Mouse (Mus musculus) adrenal gland, postnatal 4 days (tissue): ENCODE data around the gene Hectd4. TPM values are rescaled to one million over a fixed set of nuclear protein-coding genes. Genes with fewer than 3 reads are reported as not detected.
"Not testable (repeated sequence)": the region's sequence is repeated elsewhere in the genome, so short reads cannot be mapped to it uniquely, and the experiment has no call there.

Experiments used
- DNase-seq, 2 experiments: peaks; one replicate each; pipeline ENCODE4 v3.0.0; 2021 to 2022; ENCODE audit warnings: low spot score in 2 of 2, mixed read lengths in 2 of 2
- total RNA-seq, 2 experiments: library from RNA; stranded (reverse); gene quantifications; 2 replicates each; pipeline ENCODE4 v1.2.3; 2021

Gene Hectd4
- total RNA-seq, 2 experiments from 2014 or later: 25.0 to 32.0 TPM

DNA sequence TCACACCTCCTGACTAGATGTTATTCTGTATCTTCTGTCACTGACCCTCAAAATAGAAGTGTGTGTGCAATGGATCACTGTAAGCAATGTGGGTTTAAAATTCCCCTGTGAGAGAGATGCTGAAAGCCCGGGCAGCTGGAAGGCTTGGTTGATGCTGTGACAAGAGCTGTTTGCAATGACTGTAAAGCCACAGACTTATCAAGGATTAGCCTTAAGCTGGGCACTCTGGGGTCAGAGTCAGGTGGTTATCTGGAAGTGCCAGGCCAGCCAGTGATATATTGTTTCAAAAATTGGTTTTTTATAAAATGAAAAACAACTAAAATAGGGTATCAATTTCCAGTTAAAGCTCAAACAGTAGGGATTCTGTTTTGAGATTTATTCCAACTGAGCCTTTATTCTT is 56.8 kb downstream of the Hectd4 start:
- no peak for DNase-seq

DNA sequence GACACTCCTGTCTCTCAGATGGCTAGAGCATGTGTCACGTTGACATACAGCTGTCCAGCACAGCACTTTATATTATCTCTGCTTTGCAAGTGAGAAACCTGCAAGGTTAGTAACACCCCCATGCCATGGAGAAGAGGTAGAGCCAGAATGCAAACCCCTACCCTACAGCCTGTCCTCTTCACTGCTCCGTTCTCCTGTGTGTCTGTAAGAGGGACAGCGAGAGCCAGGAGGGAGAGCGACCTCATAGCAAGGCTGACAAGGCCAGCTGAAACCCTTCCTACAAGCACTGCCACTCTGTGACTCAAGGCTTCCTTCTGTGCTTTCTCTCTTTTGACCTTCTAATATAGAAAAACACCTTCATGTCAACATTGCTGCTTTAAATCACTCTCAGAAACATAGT is 60.4 kb downstream of the Hectd4 start:
- no peak for DNase-seq

DNA sequence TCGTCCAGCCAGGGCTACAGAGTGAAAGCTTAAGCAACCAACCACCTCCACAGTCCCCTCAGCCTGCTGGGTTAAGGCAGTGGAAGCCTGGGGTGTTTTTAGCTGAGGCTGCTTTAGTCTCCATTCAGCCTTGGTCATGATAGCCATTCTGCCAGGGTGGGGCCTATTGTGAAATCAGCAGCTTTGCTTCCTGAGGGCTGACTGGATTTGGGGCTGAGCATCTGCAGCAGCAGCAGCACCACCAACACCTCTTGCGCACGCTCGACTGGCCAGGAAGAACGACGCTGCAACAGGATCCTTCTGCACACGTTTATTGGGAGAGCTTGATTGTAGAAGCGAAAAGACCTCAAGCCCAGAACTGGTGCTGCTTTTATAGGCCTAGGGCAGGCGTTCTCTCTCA is 63.0 kb downstream of the Hectd4 start:
- no peak for DNase-seq

DNA sequence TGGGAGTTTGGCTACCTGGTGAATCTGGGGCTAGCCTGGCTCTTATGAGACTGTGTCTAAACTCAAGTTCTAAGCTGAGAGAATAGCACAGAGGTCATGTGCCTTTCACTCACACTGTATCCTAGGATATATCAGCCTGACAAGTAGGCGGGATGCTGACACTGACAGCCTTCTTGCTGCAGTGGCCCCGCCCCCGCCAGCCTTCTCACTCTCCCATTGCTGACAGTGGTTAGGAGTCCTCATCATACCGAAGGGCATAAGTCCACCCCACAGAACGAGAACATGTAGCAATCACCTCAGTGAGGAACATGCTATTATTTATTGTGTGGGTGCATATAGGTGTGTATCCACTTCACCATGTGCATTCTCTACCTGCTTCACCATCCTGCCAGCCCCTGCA is 64.8 kb downstream of the Hectd4 start:
- no peak for DNase-seq

DNA sequence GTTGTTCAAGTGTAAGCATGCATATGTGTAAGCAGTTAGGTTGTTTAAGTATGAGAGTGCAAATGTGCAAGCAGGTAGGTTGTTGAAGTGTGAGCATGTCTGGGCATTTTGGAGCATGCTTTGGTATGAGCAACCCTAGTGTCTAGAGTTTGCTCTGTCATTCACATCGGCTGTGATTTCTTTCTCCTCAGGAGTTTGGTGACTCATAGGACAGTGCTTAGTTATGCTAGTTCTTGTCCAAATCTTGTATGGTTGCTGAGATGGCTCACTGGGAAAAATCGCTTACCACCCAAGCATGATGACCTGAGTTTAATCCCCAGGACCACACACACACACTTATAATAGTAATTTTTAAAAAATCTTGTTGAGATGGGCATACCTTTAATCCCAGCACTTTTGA is 67.2 kb downstream of the Hectd4 start:
- no peak for DNase-seq

DNA sequence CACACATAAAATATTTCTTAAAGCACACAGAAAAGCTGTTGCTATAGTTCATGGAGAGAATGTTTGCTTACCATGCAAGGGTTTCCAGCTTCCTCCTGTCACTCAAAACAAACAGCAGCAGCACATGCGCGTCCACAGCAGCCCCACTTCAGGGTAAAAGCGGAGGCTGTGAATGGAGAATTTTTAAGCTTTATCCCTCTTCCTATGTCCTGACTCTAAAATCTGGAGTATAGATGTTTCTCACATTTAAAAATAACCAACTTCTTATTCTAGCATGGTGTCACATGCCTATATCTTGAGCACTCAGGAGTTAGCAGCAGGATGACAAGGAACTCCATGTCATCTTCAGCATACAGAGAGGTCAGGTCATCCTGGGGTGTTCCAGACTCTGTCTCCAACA is 70.3 kb downstream of the Hectd4 start:
- DNase-seq: no peak

DNA sequence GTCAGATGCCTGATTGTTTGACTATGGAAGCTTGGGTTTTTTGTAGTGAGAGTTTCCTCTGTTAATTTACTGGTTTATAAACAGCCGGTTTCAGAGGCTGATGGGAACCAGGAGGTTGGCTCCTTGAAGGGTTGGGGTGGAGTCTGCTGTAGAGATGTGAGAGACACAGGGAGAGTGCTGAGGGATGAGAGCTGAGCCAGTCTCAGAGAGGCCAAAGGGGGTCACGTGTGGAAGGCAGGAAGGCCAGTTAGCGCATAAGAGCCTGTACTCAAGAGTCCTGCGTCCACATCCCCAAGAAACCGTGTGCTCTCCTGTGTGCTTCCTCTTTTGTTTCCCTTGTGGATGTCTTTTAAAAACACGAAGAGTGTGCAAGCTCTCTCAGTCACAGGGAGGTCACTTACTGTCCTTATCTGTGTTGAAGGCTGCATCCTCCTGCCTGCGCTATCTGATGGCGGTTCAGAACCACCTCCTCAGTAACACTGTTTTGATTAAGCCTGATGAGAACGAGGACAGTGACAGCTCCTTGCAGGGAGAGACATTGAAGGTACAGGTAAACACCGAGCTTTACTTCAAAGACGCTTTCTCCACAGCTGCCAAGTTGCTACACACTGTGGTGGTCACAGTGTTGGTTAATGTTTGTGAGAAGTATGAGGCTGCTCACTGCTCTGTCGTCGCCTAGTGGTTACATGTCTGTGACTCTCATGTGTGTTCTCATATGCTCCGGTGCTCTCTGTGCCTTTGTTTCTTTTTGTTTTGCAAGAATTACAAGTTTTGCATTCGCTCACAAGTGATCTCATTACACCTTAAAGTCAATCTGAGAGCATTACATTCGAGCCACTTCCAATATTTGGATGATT is 72.5 kb downstream of the Hectd4 start:
- DNase-seq: no peak

DNA sequence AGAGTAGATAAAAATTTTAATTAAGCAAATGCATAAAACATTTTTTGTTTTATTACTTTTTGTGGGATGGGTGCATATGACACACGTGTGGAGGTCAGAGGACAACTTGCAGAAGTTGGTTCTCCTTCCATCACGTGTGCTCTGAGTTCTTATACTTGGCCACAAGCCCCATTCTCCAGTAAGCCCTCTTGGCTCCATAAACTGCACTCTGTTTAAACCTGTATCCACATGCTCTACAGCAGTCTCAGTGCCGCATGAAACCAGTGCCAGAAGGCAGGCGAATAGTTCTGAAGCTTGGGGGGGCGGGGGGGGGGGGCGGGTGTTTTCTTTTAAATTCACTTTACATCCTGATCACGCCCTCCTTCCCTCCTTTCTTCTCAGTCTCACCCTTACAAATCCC is 85.0 kb downstream of the Hectd4 start:
- DNase-seq: no peak

DNA sequence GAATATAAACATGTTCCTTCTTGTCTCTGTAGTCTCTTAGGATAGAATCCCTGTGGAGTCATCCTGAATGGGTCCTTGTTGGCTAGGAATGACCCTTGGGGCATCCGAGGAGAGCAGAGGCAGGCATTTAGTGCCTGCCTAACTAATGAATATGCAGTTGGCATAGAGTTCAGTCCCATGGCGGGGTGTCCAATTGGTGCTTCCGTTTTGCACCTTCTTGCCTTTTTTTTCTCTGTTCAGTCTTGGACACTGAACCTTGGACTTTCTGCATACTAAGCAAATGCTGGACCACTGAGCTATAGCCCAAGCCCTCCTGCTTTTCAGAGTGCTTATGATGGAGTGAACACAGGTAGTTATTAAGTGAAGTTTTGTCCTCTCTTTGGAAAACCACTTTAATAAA is 87.6 kb downstream of the Hectd4 start:
- no peak for DNase-seq

DNA sequence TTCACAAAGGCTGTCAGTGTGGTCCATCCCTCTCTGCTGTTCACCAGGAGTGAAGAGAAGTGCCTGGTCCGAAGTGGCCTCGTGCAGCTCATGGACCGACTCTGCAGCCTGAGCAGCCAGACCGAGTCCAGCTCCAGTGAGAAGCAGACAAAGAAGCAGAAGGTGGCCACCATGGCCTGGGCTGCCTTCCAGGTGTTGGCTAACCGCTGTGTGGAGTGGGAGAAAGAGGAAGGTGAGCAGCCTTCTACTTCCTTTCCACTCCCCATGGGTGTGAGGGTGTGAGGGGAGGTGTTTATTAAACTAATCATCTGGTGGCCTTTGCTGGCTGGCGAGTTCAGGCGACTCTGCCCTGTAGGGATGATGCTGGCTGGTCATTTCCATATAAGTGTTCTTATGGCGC is 91.6 kb downstream of the Hectd4 start:
- no peak for DNase-seq

DNA sequence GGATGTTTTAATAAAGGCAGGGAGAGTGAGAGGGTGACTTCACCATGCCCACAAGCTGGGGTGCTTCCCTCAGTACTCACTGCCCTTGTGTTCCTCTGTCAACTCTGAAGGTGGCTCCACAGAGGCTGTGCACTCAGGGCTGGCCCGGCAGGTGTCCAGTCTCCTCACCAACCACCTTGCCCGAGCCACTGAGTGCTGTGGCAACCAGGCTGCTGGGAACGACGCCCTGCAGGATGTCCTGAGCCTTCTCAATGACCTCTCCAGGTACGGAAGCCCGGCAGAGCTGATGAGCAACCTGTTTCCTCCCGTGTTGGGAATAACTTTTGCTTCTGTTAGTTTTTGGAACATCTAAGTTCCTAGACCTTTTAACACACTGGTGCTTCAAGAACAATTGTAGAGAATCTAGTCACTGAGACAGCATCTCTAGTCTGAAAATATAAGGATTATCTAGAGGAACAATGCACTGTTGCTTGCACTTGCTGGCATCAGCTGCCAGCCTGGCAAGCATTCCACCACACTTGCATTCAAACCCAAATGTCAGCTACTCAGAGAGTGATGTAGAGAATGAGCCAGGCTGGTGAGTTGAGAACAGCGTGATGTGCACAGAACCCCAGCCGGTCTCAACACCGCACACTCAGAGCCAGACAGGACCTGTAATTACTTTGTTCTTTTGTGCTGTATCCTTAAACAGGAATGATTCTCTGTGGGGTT is 93.9 kb downstream of the Hectd4 start:
- DNase-seq: no peak

DNA sequence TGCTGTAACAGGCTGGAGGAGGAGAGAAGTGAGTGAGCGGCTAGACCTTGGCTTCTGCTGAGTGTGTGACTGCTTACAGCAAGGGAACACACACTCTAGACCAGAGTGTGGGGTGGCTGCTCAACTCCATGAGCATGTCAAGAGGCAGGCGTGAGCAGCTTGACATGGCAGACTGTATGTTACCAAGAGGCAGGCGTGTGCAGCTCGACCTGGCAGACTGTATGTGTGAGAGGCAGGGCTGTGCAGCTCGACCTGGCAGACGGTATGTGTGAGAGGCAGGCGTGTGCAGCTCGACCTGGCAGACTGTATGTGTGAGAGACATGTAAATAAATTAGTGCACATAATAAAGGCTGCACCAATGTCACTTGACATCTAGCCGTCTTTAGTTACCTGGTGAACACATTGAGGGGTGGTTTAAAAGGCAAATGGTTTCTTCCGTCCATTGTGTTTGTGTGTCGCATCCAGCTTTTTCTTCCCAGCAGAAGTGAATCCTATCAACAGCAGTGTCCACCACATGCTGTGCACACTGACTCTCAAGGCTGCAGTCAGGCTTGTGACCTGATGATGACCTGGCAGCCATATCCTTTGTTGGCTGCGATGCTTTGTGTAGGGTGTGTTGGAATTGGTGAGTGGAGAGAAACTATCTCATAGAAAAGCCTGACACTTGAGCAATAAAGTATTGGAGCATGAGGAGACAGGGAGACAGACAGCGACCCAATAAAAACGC is 106.2 kb downstream of the Hectd4 start:
- no peak for DNase-seq

DNA sequence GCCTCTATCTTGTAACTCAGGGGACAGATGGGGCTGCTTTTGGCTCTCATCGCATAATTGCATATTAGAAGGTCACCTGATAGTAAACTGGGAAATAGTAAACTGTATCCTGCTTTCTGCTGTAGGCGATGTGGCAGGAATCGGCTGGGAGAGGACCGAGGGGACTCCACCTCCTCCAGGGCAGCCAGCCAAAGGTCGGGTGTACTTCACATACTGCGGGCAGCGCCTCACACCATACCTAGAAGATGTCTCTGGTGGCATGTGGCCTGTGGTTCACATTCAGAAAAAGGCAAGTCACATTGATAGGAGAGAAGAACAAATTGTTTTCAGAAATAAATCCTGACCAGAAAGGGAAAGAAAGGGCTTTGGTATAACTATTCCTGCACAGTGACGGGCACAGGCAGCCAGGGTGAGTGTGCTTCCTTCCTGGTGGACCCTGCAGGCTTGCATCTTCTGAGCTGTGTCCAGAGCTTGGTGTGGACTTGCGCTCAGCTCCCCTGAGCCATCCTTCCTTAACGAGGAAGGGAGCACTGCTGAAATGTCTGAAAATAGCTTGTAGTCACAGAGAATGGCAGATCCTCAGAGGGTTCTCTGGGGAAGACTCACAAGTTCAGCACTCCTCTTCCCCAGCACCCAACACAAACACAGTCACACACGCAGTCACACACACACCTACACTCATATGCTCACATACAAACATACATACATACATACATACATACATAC is 109.5 kb downstream of the Hectd4 start:
- DNase-seq: no peak

DNA sequence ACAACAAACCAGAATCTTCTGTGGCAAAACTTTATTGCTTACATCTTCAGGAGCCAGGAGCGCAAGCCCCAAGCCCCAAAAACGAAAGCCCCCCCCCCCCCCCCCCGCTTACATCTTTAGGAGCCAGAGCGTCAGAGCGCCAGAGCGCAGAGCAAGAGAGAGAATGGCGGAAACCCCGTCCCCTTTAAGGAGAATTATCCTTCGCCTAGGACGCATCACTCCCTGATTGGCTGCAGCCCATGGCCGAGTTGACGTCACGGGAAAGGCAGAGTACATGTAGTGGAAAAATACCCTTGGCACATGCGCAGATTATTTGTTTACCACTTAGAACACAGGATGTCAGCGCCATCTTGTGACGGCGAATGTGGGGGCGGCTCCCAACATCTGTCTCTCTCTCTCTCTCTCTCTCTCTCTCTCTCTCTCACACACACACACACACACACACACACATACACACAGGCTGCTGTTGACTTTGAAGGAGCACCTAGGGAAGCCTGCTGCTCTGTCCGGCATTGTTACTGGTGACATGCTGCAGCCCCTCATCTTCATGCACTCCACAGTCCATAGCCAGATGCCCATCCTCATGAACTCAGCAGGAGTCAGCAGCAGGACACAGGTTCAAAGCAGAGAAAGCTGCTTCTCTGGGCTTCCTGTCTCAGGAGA is 110.3 kb downstream of the Hectd4 start:
- DNase-seq: not testable (repeated sequence)

DNA sequence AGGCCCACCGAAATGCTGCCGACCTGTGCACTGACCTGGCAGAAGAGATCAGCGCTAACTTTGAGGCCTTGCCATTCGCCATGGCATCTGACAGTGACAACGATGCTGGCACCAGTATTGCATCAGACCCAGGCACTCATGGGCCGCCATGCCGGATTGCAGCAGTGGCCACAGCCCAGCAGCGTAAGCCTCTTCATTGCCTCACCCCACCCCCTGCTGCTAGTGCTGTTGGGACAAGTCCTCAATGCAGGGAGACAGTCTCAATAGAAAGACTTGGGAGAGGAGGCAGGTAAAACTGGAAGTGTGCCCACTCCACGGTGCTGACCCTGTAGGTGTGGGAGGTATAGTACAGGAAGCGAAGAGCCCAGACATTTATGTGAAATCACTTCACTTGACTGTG is 111.7 kb downstream of the Hectd4 start:
- no peak for DNase-seq

DNA sequence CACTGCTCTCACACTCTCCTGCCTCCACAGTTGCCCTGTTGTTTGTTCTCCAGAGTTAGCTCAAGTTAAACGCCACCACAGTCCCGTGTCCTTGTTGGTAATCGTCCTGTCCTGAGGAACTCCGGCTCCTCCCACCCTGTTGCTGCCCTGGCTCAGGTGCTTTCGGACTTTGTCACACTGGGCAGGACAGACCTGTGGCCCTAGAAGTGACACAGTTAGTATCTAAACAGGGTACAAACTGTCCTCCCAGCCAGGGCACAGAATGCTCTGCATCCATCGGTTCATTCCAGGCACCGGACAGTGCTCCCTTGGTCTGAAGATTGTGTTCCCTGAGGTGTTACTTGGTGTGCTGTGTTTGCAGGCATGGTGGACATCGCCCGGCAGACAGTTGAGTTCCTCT is 114.0 kb downstream of the Hectd4 start:
- DNase-seq: no peak

DNA sequence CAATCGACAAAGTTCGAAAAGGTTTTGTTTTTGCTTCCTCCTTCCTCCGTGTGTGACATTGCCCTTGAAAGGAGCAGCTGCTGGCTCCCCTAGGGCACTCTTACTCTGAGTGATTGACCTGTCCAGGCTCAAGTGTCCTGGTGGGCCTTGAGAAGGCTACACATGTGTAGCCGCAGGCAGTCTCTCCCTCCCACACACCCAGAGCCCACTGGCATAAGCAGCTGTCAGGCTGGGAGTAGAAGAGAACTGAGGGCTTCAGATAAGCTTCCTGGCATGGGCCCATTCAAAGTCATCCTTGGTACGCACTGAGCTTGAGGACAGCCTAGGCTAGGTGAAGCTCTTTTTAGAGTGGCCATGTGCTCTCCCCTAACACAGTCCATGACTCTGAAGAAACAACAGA is 114.4 kb downstream of the Hectd4 start:
- no peak for DNase-seq

DNA sequence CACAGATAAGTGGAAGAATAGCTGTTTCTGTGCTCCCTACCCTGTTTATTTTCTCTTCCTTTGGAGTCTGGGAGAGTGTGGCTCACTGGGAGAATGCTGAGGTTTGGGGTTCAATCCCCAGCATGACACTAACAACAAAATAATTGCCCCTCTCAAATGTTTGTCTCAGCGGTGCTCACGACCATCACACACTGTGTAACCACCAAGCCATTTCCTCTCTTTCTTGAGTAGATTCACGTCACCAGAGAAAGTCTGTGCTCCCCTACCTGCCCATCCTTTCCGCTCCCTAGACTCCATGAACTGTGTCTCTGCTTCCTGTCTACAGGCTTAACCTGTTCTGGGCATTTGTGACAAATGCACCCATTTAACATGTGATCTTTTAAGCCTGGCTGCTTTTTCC is 115.4 kb downstream of the Hectd4 start:
- no peak for DNase-seq

DNA sequence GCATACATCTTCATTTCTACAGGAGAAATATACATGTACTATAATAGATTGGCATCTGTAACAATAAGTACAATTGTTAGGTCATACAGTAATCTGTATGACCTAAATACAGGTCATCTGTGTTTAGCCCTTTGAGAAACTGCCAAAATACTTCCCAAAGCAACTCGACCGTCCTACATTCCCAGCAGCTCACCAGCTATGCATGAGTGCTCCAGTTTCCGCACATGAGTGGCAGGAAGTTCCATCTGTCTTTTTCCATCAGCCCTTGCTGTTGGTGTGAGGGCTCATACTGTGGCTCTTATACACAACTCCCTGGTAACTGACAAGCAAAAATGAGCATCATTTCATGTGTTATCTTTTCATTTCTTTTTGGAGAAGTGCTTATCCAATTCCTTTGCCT is 116.0 kb downstream of the Hectd4 start:
- no peak for DNase-seq

DNA sequence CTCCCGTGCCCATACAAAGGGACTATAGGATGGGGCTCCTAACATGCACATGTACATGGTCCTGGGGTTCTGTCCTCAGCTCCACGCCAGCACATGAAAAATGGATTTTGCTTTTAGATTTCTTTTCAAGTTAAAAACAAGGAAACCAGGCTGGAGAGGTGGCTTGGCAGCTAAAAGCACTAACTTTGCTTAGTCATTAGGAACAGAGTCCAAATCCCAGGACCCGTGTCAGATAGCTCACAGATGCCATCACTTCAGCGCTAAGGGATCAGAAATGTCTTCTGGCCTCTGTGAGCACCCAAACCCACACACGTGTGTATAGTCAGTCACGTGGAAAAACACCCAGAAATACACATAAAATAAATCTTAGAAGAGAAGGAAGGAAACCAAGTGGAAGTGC is 116.8 kb downstream of the Hectd4 start:
- no peak for DNase-seq
